Mouse (Mus musculus) liver, embryonic 14.5 days (tissue): ENCODE measurements around the gene Olfr304. TPM values are rescaled to one million over a fixed set of nuclear protein-coding genes. Genes with fewer than 3 reads are reported as not detected.

Source experiments
- ATAC-seq: fragments of 200-750 bp; cut with Nextera tagmentation; 2 replicates; pipeline ENCODE4 v1.8.0; 2017; ENCODE audit warnings: moderate number of reproducible peaks, mild to moderate bottlenecking, moderate library complexity; ENCODE audit not compliant: insufficient read depth
- DNase-seq, 3 experiments: peaks; one replicate each; pipeline ENCODE4 v3.0.0-alpha.2; 2012 to 2013; ENCODE audit warnings: low read depth in 3 of 3, low spot score in 3 of 3
- H3K27ac ChIP-seq: fragments of 300-500 bp; sonication (generic); 2 replicates; pipeline ENCODE4 v1.5.1; 2014; ENCODE audit warnings: moderate library complexity, mild to moderate bottlenecking, control low read depth, inconsistent platforms
- H3K27me3 ChIP-seq: fragments of 300-500 bp; sonication (generic); 2 replicates; pipeline ENCODE4 v1.6.1; 2014; ENCODE audit warnings: mild to moderate bottlenecking, low read length, moderate library complexity; ENCODE audit not compliant: control insufficient read depth, insufficient read depth
- H3K36me3 ChIP-seq: fragments of 300-500 bp; sonication (generic); replicated peaks from 2 replicates; pipeline ENCODE4 v1.6.1; 2014; ENCODE audit warnings: low read depth; ENCODE audit not compliant: control insufficient read depth, insufficient read depth
- H3K4me1 ChIP-seq, 2 experiments: fragments of 200-500 bp in 1 of 2; fragments of 300-500 bp in 1 of 2; sonication (generic) in 1 of 2; replicated peaks; 2 replicates each; pipeline ENCODE4 v1.6.1; 2012 to 2014; ENCODE audit warnings: antibody characterized with exemption in 1 of 2, inconsistent platforms in 1 of 2, low read length in 1 of 2; ENCODE audit not compliant: control insufficient read depth in 2 of 2, insufficient read depth in 2 of 2
- H3K4me2 ChIP-seq: fragments of 300-500 bp; sonication (generic); 2 replicates; pipeline ENCODE4 v1.6.1; 2014; ENCODE audit warnings: low read depth, mild to moderate bottlenecking, control low read depth, moderate library complexity
- H3K4me3 ChIP-seq, 2 experiments: fragments of 200-500 bp in 1 of 2; fragments of 300-500 bp in 1 of 2; sonication (generic) in 1 of 2; 2 replicates each; pipeline ENCODE4 v1.5.1; 2012 to 2014; ENCODE audit warnings: low read depth in 2 of 2, low read length in 2 of 2, mild to moderate bottlenecking in 2 of 2, control low read depth in 1 of 2, inconsistent platforms in 1 of 2, moderate library complexity in 1 of 2; ENCODE audit not compliant: insufficient read depth in 1 of 2
- H3K9ac ChIP-seq: fragments of 300-500 bp; sonication (generic); replicated peaks from 2 replicates; pipeline ENCODE4 v1.6.1; 2014; ENCODE audit warnings: mild to moderate bottlenecking, control low read depth, moderate library complexity
- H3K9me3 ChIP-seq: fragments of 300-500 bp; sonication (generic); 2 replicates; pipeline ENCODE4 v1.6.1; 2016; ENCODE audit warnings: low read length, mixed read lengths; ENCODE audit not compliant: control insufficient read depth
- CTCF ChIP-seq: IDR thresholded peaks from 2 replicates; pipeline ENCODE4 v1.5.1; 2016; ENCODE audit warnings: antibody characterized with exemption, low read depth, control low read depth
- EP300 ChIP-seq: IDR thresholded peaks from 2 replicates; pipeline ENCODE4 v1.6.1; 2016; ENCODE audit warnings: antibody characterized with exemption, low read depth
- WGBS: fragments of 180-500 bp; shearing (Covaris S2); extraction: QIAGEN DNeasy Blood & Tissue Kit; methylation state at CpG from one replicate; pipeline ENCODE4 v1.1.7; 2014; ENCODE audit not compliant: insufficient replicate concordance; 5-methylcytosine and 5-hydroxymethylcytosine counted together
- polyA plus RNA-seq, 2 experiments: library from polyadenylated mRNA; depleted of rRNA in 1 of 2; stranded (reverse) in 1 of 2; unstranded in 1 of 2; fragments of >200 nt; fragmentation: Nextera tagmentation in 1 of 2; extraction: Ambion mirVana in 1 of 2; gene quantifications; 2 replicates each; pipeline versions ENCODE4 v1.2.1 to v1.2.3; 2012 to 2014

Gene Olfr304
- polyA plus RNA-seq, 2 experiments: not detected

- Histone ChIP-seq H3K4me1 (no peaks in the 10 kb centered on the region), H3K4me2 (no peak overlapping the region), H3K9ac (no peak overlapping the region), H3K9me3 (no peaks in the 10 kb centered on the region), H3K36me3 (no peaks in the 10 kb centered on the region), H3K27ac (no peak overlapping the region), H3K4me3 (no peak overlapping the region), H3K27me3 (no peaks in the 10 kb centered on the region)
- WGBS: 43% methylated on average over 3 of the region's 3 CpGs
- ATAC-seq: no peak
- TF ChIP-seq EP300 (no peak), CTCF (no peak)
- no peak for DNase-seq
Observed at GRCm38 (mm10) chr7:86344253-86344652, 42.2 kb downstream of the Olfr304 start.

- no peak overlapping the region for H3K4me3 ChIP-seq
- no peak for ATAC-seq
- no peaks in the 10 kb centered on the region for H3K9me3 ChIP-seq
- H3K4me2 ChIP-seq: no peak overlapping the region
- no peaks in the 10 kb centered on the region for H3K4me1 ChIP-seq
- TF ChIP-seq CTCF (no peak), EP300 (no peak)
- H3K9ac ChIP-seq: no peak overlapping the region
- 55% methylated on average over 14 of the region's 14 CpGs for WGBS
- DNase-seq: no peak
- no peaks in the 10 kb centered on the region for H3K27me3 ChIP-seq
- no peaks in the 10 kb centered on the region for H3K36me3 ChIP-seq
- H3K27ac ChIP-seq: no peak overlapping the region
Observed at GRCm38 (mm10) chr7:86342881-86343565, 43.4 kb downstream of the Olfr304 start.

- Histone ChIP-seq H3K9ac (no peak within 1 kb of the TSS), H3K4me1 (no peaks in the 10 kb centered on the region), H3K4me3 (no peak within 1 kb of the TSS), H3K27ac (no peak within 1 kb of the TSS), H3K4me2 (no peak within 1 kb of the TSS), H3K9me3 (no peaks in the 10 kb centered on the region), H3K27me3 (no peaks in the 10 kb centered on the region), H3K36me3 (no peaks in the 10 kb centered on the region)
- TF ChIP-seq EP300 (no peak), CTCF (no peak)
- DNase-seq: no peak
- no peak for ATAC-seq
- 49% methylated on average over 1 of the region's 1 CpGs for WGBS
Observed at GRCm38 (mm10) chr7:86337486-86337885, 49.0 kb downstream of the Olfr304 start, which contains the start of gene Olfr307. Gene Olfr307, minus strand, starts transcription at chr7:86337586.

Other genes starting within 250 kb of the Olfr304 start
- gene Vmn2r75, start 214.9 kb downstream of the Olfr304 start, polyA plus RNA-seq (2012; rRNA removed): not detected in 2 replicates
- not detected in 2 replicates for gene Vmn2r75, start 214.9 kb downstream of the Olfr304 start, polyA plus RNA-seq (2014; fragmentation: Nextera tagmentation; extraction: Ambion mirVana)
- not detected in 2 replicates for gene Vmn2r76, start 140.3 kb downstream of the Olfr304 start, polyA plus RNA-seq (2012; rRNA removed)
- gene Vmn2r76, start 140.3 kb downstream of the Olfr304 start, polyA plus RNA-seq (2014; fragmentation: Nextera tagmentation; extraction: Ambion mirVana): not detected in 2 replicates
- not detected in 2 replicates for gene Olfr310, start 109.5 kb downstream of the Olfr304 start, polyA plus RNA-seq (2012; rRNA removed)
- gene Olfr310, start 109.5 kb downstream of the Olfr304 start, polyA plus RNA-seq (2014; fragmentation: Nextera tagmentation; extraction: Ambion mirVana): not detected in 2 replicates
- not detected in 2 replicates for gene Olfr309, start 73.0 kb downstream of the Olfr304 start, polyA plus RNA-seq (2012; rRNA removed)
- gene Olfr309, start 73.0 kb downstream of the Olfr304 start, polyA plus RNA-seq (2014; fragmentation: Nextera tagmentation; extraction: Ambion mirVana): not detected in 2 replicates
- not detected in 2 replicates for gene Olfr308, start 61.0 kb downstream of the Olfr304 start, polyA plus RNA-seq (2012; rRNA removed)
- gene Olfr308, start 61.0 kb downstream of the Olfr304 start, polyA plus RNA-seq (2014; fragmentation: Nextera tagmentation; extraction: Ambion mirVana): not detected in 2 replicates
- not detected in 2 replicates for gene Olfr307, start 49.1 kb downstream of the Olfr304 start, polyA plus RNA-seq (2012; rRNA removed)
- gene Olfr307, start 49.1 kb downstream of the Olfr304 start, polyA plus RNA-seq (2014; fragmentation: Nextera tagmentation; extraction: Ambion mirVana): not detected in 2 replicates
- not detected in 2 replicates for gene Olfr305, start 19.7 kb downstream of the Olfr304 start, polyA plus RNA-seq (2012; rRNA removed)
- gene Olfr305, start 19.7 kb downstream of the Olfr304 start, polyA plus RNA-seq (2014; fragmentation: Nextera tagmentation; extraction: Ambion mirVana): not detected in 2 replicates
- not detected in 2 replicates for gene Olfr303, start 11.1 kb upstream of the Olfr304 start, polyA plus RNA-seq (2012; rRNA removed)
- gene Olfr303, start 11.1 kb upstream of the Olfr304 start, polyA plus RNA-seq (2014; fragmentation: Nextera tagmentation; extraction: Ambion mirVana): not detected in 2 replicates
- gene Olfr301, start 17.2 kb upstream of the Olfr304 start, polyA plus RNA-seq (2012; rRNA removed): not detected in 2 replicates
- gene Olfr301, start 17.2 kb upstream of the Olfr304 start, polyA plus RNA-seq (2014; fragmentation: Nextera tagmentation; extraction: Ambion mirVana): not detected in 2 replicates
- not detected in 2 replicates for gene Olfr299, start 73.3 kb upstream of the Olfr304 start, polyA plus RNA-seq (2012; rRNA removed)
- gene Olfr299, start 73.3 kb upstream of the Olfr304 start, polyA plus RNA-seq (2014; fragmentation: Nextera tagmentation; extraction: Ambion mirVana): not detected in 2 replicates
- gene Olfr298, start 105.8 kb upstream of the Olfr304 start, polyA plus RNA-seq (2012; rRNA removed): not detected in 2 replicates
- gene Olfr298, start 105.8 kb upstream of the Olfr304 start, polyA plus RNA-seq (2014; fragmentation: Nextera tagmentation; extraction: Ambion mirVana): not detected in 2 replicates
- not detected in 2 replicates for gene Olfr297, start 133.3 kb upstream of the Olfr304 start, polyA plus RNA-seq (2012; rRNA removed)
- not detected in 2 replicates for gene Olfr297, start 133.3 kb upstream of the Olfr304 start, polyA plus RNA-seq (2014; fragmentation: Nextera tagmentation; extraction: Ambion mirVana)
- not detected in 2 replicates for gene Olfr295, start 197.2 kb upstream of the Olfr304 start, polyA plus RNA-seq (2012; rRNA removed)
- not detected in 2 replicates for gene Olfr295, start 197.2 kb upstream of the Olfr304 start, polyA plus RNA-seq (2014; fragmentation: Nextera tagmentation; extraction: Ambion mirVana)
- gene Olfr294, start 230.0 kb upstream of the Olfr304 start, polyA plus RNA-seq (2012; rRNA removed): not detected in 2 replicates
- not detected in 2 replicates for gene Olfr294, start 230.0 kb upstream of the Olfr304 start, polyA plus RNA-seq (2014; fragmentation: Nextera tagmentation; extraction: Ambion mirVana)